Mouse (Mus musculus) lung, postnatal 0 days (tissue): ENCODE measurements around the gene Ltbp1.

ENCODE experiments used
- CTCF ChIP-seq: IDR thresholded peaks from 2 replicates; pipeline ENCODE4 v1.5.1; 2016; ENCODE audit warnings: antibody characterized with exemption, mild to moderate bottlenecking
- EP300 ChIP-seq: IDR thresholded peaks from 2 replicates; pipeline ENCODE4 v1.6.1; 2016; ENCODE audit warnings: antibody characterized with exemption, mild to moderate bottlenecking, control low read depth

DNA sequence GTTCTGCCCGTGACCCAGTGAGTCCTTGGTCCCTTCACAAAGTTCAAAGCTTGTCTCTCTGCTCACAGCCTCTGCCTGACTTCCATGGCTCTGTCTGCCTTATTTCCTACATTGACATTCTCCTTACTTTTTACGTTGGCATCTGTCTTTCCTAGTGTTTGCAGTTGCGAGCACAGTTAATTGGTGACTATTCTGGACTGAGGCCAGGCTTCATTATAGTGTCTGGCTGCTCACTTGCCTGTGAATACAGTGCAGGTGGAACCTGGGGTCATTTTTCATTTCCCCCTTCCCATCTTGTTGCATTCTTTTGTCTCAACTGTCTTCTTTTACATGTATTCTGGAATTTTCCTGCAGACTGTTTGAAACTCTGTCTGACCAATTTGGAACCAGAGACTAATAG is 287.6 kb downstream of the Ltbp1 start:
- TF ChIP-seq CTCF (no peak), EP300 (no peak)
